Mouse (Mus musculus) kidney, embryonic 14.5 days (tissue): ENCODE measurements around the gene B830017H08Rik. TPM values are rescaled to one million over a fixed set of nuclear protein-coding genes. Genes with fewer than 3 reads are reported as not detected.

Experiments used
- ATAC-seq: fragments of 200-750 bp; cut with Nextera tagmentation; 2 replicates; pipeline ENCODE4 v1.8.0; 2017; ENCODE audit warnings: moderate number of reproducible peaks, mild to moderate bottlenecking, moderate TSS enrichment, moderate library complexity; ENCODE audit not compliant: low FRiP score, low TSS enrichment
- H3K27ac ChIP-seq: fragments of 300-500 bp; sonication (generic); 2 replicates; pipeline ENCODE4 v1.5.1; 2014; ENCODE audit warnings: low read depth, mild to moderate bottlenecking, low read length, moderate library complexity, mixed read lengths
- H3K27me3 ChIP-seq: fragments of 300-500 bp; sonication (generic); 2 replicates; pipeline ENCODE4 v1.6.1; 2014; ENCODE audit warnings: mild to moderate bottlenecking, low read length; ENCODE audit not compliant: control insufficient read depth, insufficient read depth
- H3K36me3 ChIP-seq: fragments of 300-500 bp; sonication (generic); 2 replicates; pipeline ENCODE4 v1.6.1; 2014; ENCODE audit warnings: low read length, mixed read lengths; ENCODE audit not compliant: control insufficient read depth, insufficient read depth
- H3K4me1 ChIP-seq: fragments of 300-500 bp; sonication (generic); 2 replicates; pipeline ENCODE4 v1.6.1; 2014; ENCODE audit warnings: low read length, mixed read lengths; ENCODE audit not compliant: control insufficient read depth, insufficient read depth
- H3K4me2 ChIP-seq: fragments of 300-500 bp; sonication (generic); replicated peaks from 2 replicates; pipeline ENCODE4 v1.6.1; 2014; ENCODE audit warnings: low read depth, mild to moderate bottlenecking, low read length
- H3K4me3 ChIP-seq: fragments of 300-500 bp; sonication (generic); 2 replicates; pipeline ENCODE4 v1.5.1; 2014; ENCODE audit warnings: mild to moderate bottlenecking, low read length
- H3K9ac ChIP-seq: fragments of 300-500 bp; sonication (generic); 2 replicates; pipeline ENCODE4 v1.6.1; 2014; ENCODE audit warnings: low read depth, mild to moderate bottlenecking, low read length, moderate library complexity
- H3K9me3 ChIP-seq: fragments of 300-500 bp; sonication (generic); 2 replicates; pipeline ENCODE4 v1.6.1; 2016; ENCODE audit warnings: low read length; ENCODE audit not compliant: control insufficient read depth
- WGBS: fragments of 180-500 bp; shearing (Covaris S2); extraction: QIAGEN DNeasy Blood & Tissue Kit; methylation state at CpG from one replicate; pipeline ENCODE4 v1.1.7; 2014; 5-methylcytosine and 5-hydroxymethylcytosine counted together
- polyA plus RNA-seq: library from polyadenylated mRNA; unstranded; fragments of >200 nt; fragmentation: Nextera tagmentation; extraction: Ambion mirVana; gene quantifications from 2 replicates; pipeline ENCODE4 v1.2.1, GENCODE M21; 2014

B830017H08Rik gene
- polyA plus RNA-seq, 1 experiment from 2014 or later = not detected

GRCm38 (mm10) chr16:17798321-17799180, 34.4 kb upstream of the B830017H08Rik start:
- 3% methylated on average over 36 of the region's 45 CpGs for WGBS
- peak; percentile 69 for ATAC-seq
- H3K27me3 ChIP-seq = peaks cover 49% of the 10 kb centered on the region

GRCm38 (mm10) chr16:17799584-17799983, 33.3 kb upstream of the B830017H08Rik start:
- Histone ChIP-seq H3K9me3 (no peaks in the 10 kb centered on the region), H3K9ac (no peak overlapping the region), H3K27me3 (peaks cover 59% of the 10 kb centered on the region), H3K36me3 (peaks cover 5% of the 10 kb centered on the region), H3K4me1 (peaks cover 34% of the 10 kb centered on the region), H3K4me2 (no peak overlapping the region; the same call in 1 of the 2 replicates), H3K27ac (no peak overlapping the region), H3K4me3 (no peak overlapping the region)
- ATAC-seq = no peak

More at GRCm38 (mm10) chr16:17798321-17799180, 34.4 kb upstream of the B830017H08Rik start:
- peak overlapping the region; percentile 87 for H3K4me2 ChIP-seq
- H3K4me3 ChIP-seq = peak overlapping the region; percentile 65
- peak overlapping the region; percentile 87 for H3K9ac ChIP-seq
- no peaks in the 10 kb centered on the region for H3K9me3 ChIP-seq
- peak overlapping the region; percentile 82 for H3K27ac ChIP-seq
- peaks cover 26% of the 10 kb centered on the region for H3K4me1 ChIP-seq
- H3K36me3 ChIP-seq = peaks cover 10% of the 10 kb centered on the region

GRCm38 (mm10) chr16:17801777-17802455, 31.0 kb upstream of the B830017H08Rik start:
- ATAC-seq = no peak
- H3K36me3 ChIP-seq = peaks cover 8% of the 10 kb centered on the region
- H3K4me2 ChIP-seq = no peak overlapping the region
- no peaks in the 10 kb centered on the region for H3K9me3 ChIP-seq
- WGBS = 13% methylated on average over 7 of the region's 7 CpGs
- H3K27me3 ChIP-seq = peaks cover 77% of the 10 kb centered on the region
- no peak overlapping the region for H3K27ac ChIP-seq
- no peak overlapping the region for H3K4me3 ChIP-seq
- no peak overlapping the region for H3K9ac ChIP-seq
- H3K4me1 ChIP-seq = peaks cover 46% of the 10 kb centered on the region

- Histone ChIP-seq H3K27ac (no peak overlapping the region), H3K4me1 (peaks cover 52% of the 10 kb centered on the region), H3K36me3 (peaks cover 8% of the 10 kb centered on the region), H3K9me3 (no peaks in the 10 kb centered on the region), H3K27me3 (peaks cover 77% of the 10 kb centered on the region), H3K9ac (peak overlapping the region; percentile 5; the same call in 1 of the 2 replicates), H3K4me2 (peak overlapping the region; percentile 41), H3K4me3 (peak overlapping the region; percentile 32)
- WGBS = 12% methylated on average over 18 of the region's 18 CpGs
- ATAC-seq = no peak
Measured at GRCm38 (mm10) chr16:17802456-17802838, 30.5 kb upstream of the B830017H08Rik start.

GRCm38 (mm10) chr16:17802839-17803674, 29.9 kb upstream of the B830017H08Rik start:
- H3K4me1 ChIP-seq = peaks cover 52% of the 10 kb centered on the region
- peak overlapping the region; percentile 32 for H3K4me3 ChIP-seq
- H3K9me3 ChIP-seq = no peaks in the 10 kb centered on the region
- H3K27me3 ChIP-seq = peaks cover 75% of the 10 kb centered on the region
- ATAC-seq = no peak
- WGBS = 7% methylated on average over 83 of the region's 83 CpGs
- H3K9ac ChIP-seq = peak overlapping the region; percentile 5; the same call in 1 of the 2 replicates
- no peak overlapping the region for H3K27ac ChIP-seq
- H3K36me3 ChIP-seq = peaks cover 9% of the 10 kb centered on the region
- H3K4me2 ChIP-seq = peak overlapping the region; percentile 41

GRCm38 (mm10) chr16:17803675-17804448, 29.1 kb upstream of the B830017H08Rik start:
- Histone ChIP-seq H3K27ac (no peak overlapping the region), H3K4me3 (peak overlapping the region; percentile 33), H3K9ac (0 out of 2 replicates have a peak overlapping the region, but pooled peaks have one; percentile 18), H3K4me2 (peak overlapping the region; percentile 50), H3K36me3 (peaks cover 12% of the 10 kb centered on the region), H3K27me3 (peaks cover 68% of the 10 kb centered on the region), H3K9me3 (no peaks in the 10 kb centered on the region), H3K4me1 (peaks cover 51% of the 10 kb centered on the region)
- ATAC-seq = no peak
- WGBS = 21% methylated on average over 33 of the region's 33 CpGs

GRCm38 (mm10) chr16:17804449-17804912, 28.4 kb upstream of the B830017H08Rik start:
- 6% methylated on average over 33 of the region's 33 CpGs for WGBS
- peak overlapping the region; percentile 50 for H3K4me2 ChIP-seq
- peak overlapping the region; percentile 33 for H3K4me3 ChIP-seq
- H3K36me3 ChIP-seq = peaks cover 12% of the 10 kb centered on the region
- no peak overlapping the region for H3K27ac ChIP-seq
- H3K4me1 ChIP-seq = peaks cover 56% of the 10 kb centered on the region
- ATAC-seq = peak; percentile 48
- no peaks in the 10 kb centered on the region for H3K9me3 ChIP-seq
- H3K9ac ChIP-seq = 0 out of 2 replicates have a peak overlapping the region, but pooled peaks have one; percentile 18
- peaks cover 62% of the 10 kb centered on the region for H3K27me3 ChIP-seq

- Histone ChIP-seq H3K4me2 (peak overlapping the region; percentile 50), H3K27me3 (peaks cover 57% of the 10 kb centered on the region), H3K4me1 (peaks cover 58% of the 10 kb centered on the region), H3K9me3 (no peaks in the 10 kb centered on the region), H3K36me3 (peaks cover 12% of the 10 kb centered on the region), H3K27ac (no peak overlapping the region), H3K9ac (no peak overlapping the region), H3K4me3 (0 out of 2 replicates have a peak overlapping the region, but pooled peaks have one; percentile 33)
- ATAC-seq = no peak
- WGBS = 22% methylated on average over 7 of the region's 7 CpGs
Measured at GRCm38 (mm10) chr16:17804982-17805381, 27.9 kb upstream of the B830017H08Rik start.
